Mouse (Mus musculus) MEL (cell line): ENCODE results near the gene Mia. TPM values are rescaled to one million over a fixed set of nuclear protein-coding genes. Genes with fewer than 3 reads are reported as not detected.

Experiments used
- DNase-seq: peaks from one replicate; pipeline ENCODE4 v3.0.0; 2011; ENCODE audit warnings: low read depth, low spot score
- H3K27ac ChIP-seq: 2 replicates; pipeline ENCODE4 v1.5.1; 2012; ENCODE audit warnings: low read depth, mild to moderate bottlenecking, control low read depth, low read length, moderate library complexity; ENCODE audit not compliant: control insufficient read depth
- H3K27me3 ChIP-seq, 2 experiments: fragments of 150-350 bp in 1 of 2; sonication (generic) in 1 of 2; 2 replicates each; pipeline ENCODE4 v1.6.1; 2012; ENCODE audit warnings: low read length in 2 of 2, mild to moderate bottlenecking in 2 of 2, improper control_type of control experiment in 1 of 2, moderate library complexity in 1 of 2; ENCODE audit not compliant: insufficient read depth in 2 of 2, control insufficient read depth in 1 of 2
- H3K36me3 ChIP-seq, 2 experiments: 2 replicates each; pipeline ENCODE4 v1.6.1; 2012 to 2014; ENCODE audit warnings: low read length in 2 of 2, improper control_type of control experiment in 1 of 2, inconsistent platforms in 1 of 2, mild to moderate bottlenecking in 1 of 2; ENCODE audit not compliant: insufficient read depth in 2 of 2, control insufficient read depth in 1 of 2
- H3K4me1 ChIP-seq, 2 experiments: fragments of 150-350 bp in 1 of 2; sonication (generic) in 1 of 2; 2 replicates each; pipeline ENCODE4 v1.6.1; 2012; ENCODE audit warnings: low read length in 2 of 2, improper control_type of control experiment in 1 of 2, mild to moderate bottlenecking in 1 of 2; ENCODE audit not compliant: insufficient read depth in 2 of 2, control insufficient read depth in 1 of 2
- H3K4me3 ChIP-seq, 2 experiments: fragments of 150-350 bp in 1 of 2; sonication (generic) in 1 of 2; 2 replicates each; pipeline ENCODE4 v1.5.1; 2012; ENCODE audit warnings: low read depth in 2 of 2, low read length in 2 of 2, mild to moderate bottlenecking in 2 of 2, moderate library complexity in 2 of 2, control low read depth in 1 of 2, improper control_type of control experiment in 1 of 2; ENCODE audit not compliant: control insufficient read depth in 1 of 2, insufficient read depth in 1 of 2
- H3K79me2 ChIP-seq: 2 replicates; pipeline ENCODE4 v1.6.1; 2012; ENCODE audit warnings: mild to moderate bottlenecking, low read length, moderate library complexity; ENCODE audit not compliant: control insufficient read depth, poor library complexity, insufficient read depth
- H3K9ac ChIP-seq: 2 replicates; pipeline ENCODE4 v1.6.1; 2012; ENCODE audit warnings: low read depth, mild to moderate bottlenecking, control low read depth, low read length, moderate library complexity; ENCODE audit not compliant: control insufficient read depth, poor library complexity, severe bottlenecking
- H3K9me3 ChIP-seq: fragments of 150-350 bp; sonication (generic); replicated peaks from 2 replicates; pipeline ENCODE4 v1.6.1; 2012; ENCODE audit warnings: mild to moderate bottlenecking, low read length, improper control_type of control experiment, moderate library complexity; ENCODE audit not compliant: insufficient read depth
- BHLHE40 ChIP-seq: IDR thresholded peaks from 2 replicates; pipeline ENCODE4 v1.6.1; 2012; ENCODE audit warnings: low read depth, mild to moderate bottlenecking, inconsistent platforms, low read length, improper control_type of control experiment, borderline replicate concordance
- CHD2 ChIP-seq: IDR thresholded peaks from 2 replicates; pipeline ENCODE4 v1.6.1; 2011; ENCODE audit warnings: low read length, improper control_type of control experiment
- E2F4 ChIP-seq: IDR thresholded peaks from 2 replicates; pipeline ENCODE4 v1.6.1; 2011; ENCODE audit warnings: low read depth, low read length, improper control_type of control experiment, borderline replicate concordance
- ETS1 ChIP-seq: IDR thresholded peaks from 2 replicates; pipeline ENCODE4 v1.6.1; 2012; ENCODE audit warnings: low read depth, mild to moderate bottlenecking, inconsistent platforms, low read length, improper control_type of control experiment, moderate library complexity
- KAT2A ChIP-seq: conservative IDR thresholded peaks from 2 replicates; pipeline ENCODE4 v1.6.1; 2012; ENCODE audit warnings: low read depth, low read length, improper control_type of control experiment, inconsistent platforms
- MAFK ChIP-seq: IDR thresholded peaks from 2 replicates; pipeline ENCODE4 v1.6.1; 2011; ENCODE audit warnings: low read depth, mild to moderate bottlenecking, low read length, improper control_type of control experiment, borderline replicate concordance
- MAX ChIP-seq: IDR thresholded peaks from 2 replicates; pipeline ENCODE4 v1.6.1; 2011; ENCODE audit warnings: low read length, improper control_type of control experiment
- MXI1 ChIP-seq: IDR thresholded peaks from 2 replicates; pipeline ENCODE4 v1.6.1; 2011; ENCODE audit warnings: mild to moderate bottlenecking, low read depth, low read length, improper control_type of control experiment
- NELFE ChIP-seq: IDR thresholded peaks from 2 replicates; pipeline ENCODE4 v1.6.1; 2011; ENCODE audit warnings: low read depth, low read length, improper control_type of control experiment
- NRF1 ChIP-seq: IDR thresholded peaks from 2 replicates; pipeline ENCODE4 v1.6.1; 2014; ENCODE audit warnings: low read depth, mild to moderate bottlenecking, inconsistent platforms, low read length, improper control_type of control experiment, moderate library complexity; ENCODE audit not compliant: poor library complexity, insufficient read depth, severe bottlenecking
- POLR2AphosphoS2 ChIP-seq: IDR thresholded peaks from 2 replicates; pipeline ENCODE4 v1.6.1; 2011; ENCODE audit warnings: low read length, improper control_type of control experiment
- RCOR1 ChIP-seq: IDR thresholded peaks from 2 replicates; pipeline ENCODE4 v1.6.1; 2012; ENCODE audit warnings: low read depth, mild to moderate bottlenecking, inconsistent platforms, low read length, improper control_type of control experiment
- SIN3A ChIP-seq: IDR thresholded peaks from 2 replicates; pipeline ENCODE4 v1.6.1; 2012; ENCODE audit warnings: low read length, improper control_type of control experiment, inconsistent platforms
- SMC3 ChIP-seq: IDR thresholded peaks from 2 replicates; pipeline ENCODE4 v1.6.1; 2011; ENCODE audit warnings: low read depth, low read length, improper control_type of control experiment
- TAL1 ChIP-seq: IDR thresholded peaks from 2 replicates; pipeline ENCODE4 v1.6.1; 2012; ENCODE audit warnings: mild to moderate bottlenecking, inconsistent platforms, low read length, moderate library complexity, mixed read lengths
- UBTF ChIP-seq: IDR thresholded peaks from 2 replicates; pipeline ENCODE4 v1.6.1; 2012; ENCODE audit warnings: low read depth, mild to moderate bottlenecking, inconsistent platforms, low read length, improper control_type of control experiment, moderate library complexity, borderline replicate concordance; ENCODE audit not compliant: insufficient read depth
- USF1 ChIP-seq: IDR thresholded peaks from 2 replicates; pipeline ENCODE4 v1.6.1; 2014; ENCODE audit warnings: low read depth, mild to moderate bottlenecking, inconsistent platforms, low read length, improper control_type of control experiment, moderate library complexity
- USF2 ChIP-seq, 2 experiments: IDR thresholded peaks; 2 replicates each; pipeline ENCODE4 v1.6.1; 2011 to 2012; ENCODE audit warnings: improper control_type of control experiment in 2 of 2, low read length in 2 of 2, borderline replicate concordance in 1 of 2, inconsistent platforms in 1 of 2, low read depth in 1 of 2, mild to moderate bottlenecking in 1 of 2; ENCODE audit not compliant: insufficient read depth in 1 of 2
- ZKSCAN1 ChIP-seq: IDR thresholded peaks from 2 replicates; pipeline ENCODE4 v1.6.1; 2012; ENCODE audit warnings: low read depth, mild to moderate bottlenecking, inconsistent platforms, low read length, improper control_type of control experiment, moderate library complexity
- ZMIZ1 ChIP-seq: IDR thresholded peaks from 2 replicates; pipeline ENCODE4 v1.6.1; 2012; ENCODE audit warnings: low read depth, mild to moderate bottlenecking, inconsistent platforms, low read length, improper control_type of control experiment, moderate library complexity
- ZNF384 ChIP-seq: IDR thresholded peaks from 2 replicates; pipeline ENCODE4 v1.6.1; 2012; ENCODE audit warnings: low read depth, mild to moderate bottlenecking, inconsistent platforms, low read length, improper control_type of control experiment
- polyA plus RNA-seq, 2 experiments: library from polyadenylated mRNA; stranded (reverse) in 1 of 2; unstranded in 1 of 2; fragments of >175 nt in 1 of 2; fragments of >200 nt in 1 of 2; gene quantifications; 2 replicates each; pipeline versions ENCODE4 v1.2.1 to v1.2.4; 2012; ENCODE audit warnings: low replicate concordance in 2 of 2, low read depth in 1 of 2; ENCODE audit not compliant: insufficient read length in 2 of 2, insufficient read depth in 1 of 2, missing spikeins in 1 of 2
- total RNA-seq: library from RNA; depleted of rRNA; stranded (reverse); fragments of 300-350 nt; gene quantifications from 2 replicates; pipeline ENCODE4 v1.2.3, GENCODE M21; 2012

Gene Mia
- total and polyA plus RNA-seq, 3 experiments: 2.1 to 2.8 TPM; not detected in 1

DNA sequence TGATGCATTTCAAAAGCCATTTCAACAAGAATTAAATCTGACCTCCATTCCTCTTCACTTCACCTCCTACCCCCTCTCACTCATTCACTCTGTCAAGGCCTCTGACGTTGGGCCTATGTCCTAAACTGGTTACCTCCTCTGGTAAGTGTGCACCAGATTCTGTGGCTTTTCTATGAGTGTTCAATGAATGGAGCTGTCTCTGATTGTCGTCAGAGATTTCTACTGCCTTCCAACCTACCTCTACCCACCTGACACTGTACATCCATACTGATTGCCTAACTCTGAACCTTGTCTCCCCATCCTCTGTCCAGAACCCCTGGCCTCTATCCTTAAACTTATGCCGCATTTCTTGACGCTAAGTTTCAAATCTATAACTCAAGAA, 3.0 kb downstream of the Mia start:
- Histone ChIP-seq H3K4me3 (peak overlapping the region; percentile 73 to 98), H3K4me1 (peaks cover 0 to 12% of the 10 kb centered on the region in 2 experiments; a peak in 3 of 4 replicates), H3K36me3 (peaks cover 0 to 6% of the 10 kb centered on the region in 2 experiments; a peak in 2 of 4 replicates), H3K9me3 (no peaks in the 10 kb centered on the region), H3K27me3 (no peaks in the 10 kb centered on the region), H3K79me2 (no peaks in the 10 kb centered on the region; the same call in 1 of the 2 replicates), H3K27ac (peak overlapping the region; percentile 20), H3K9ac (peak overlapping the region; percentile 42)
- TF ChIP-seq POLR2AphosphoS2 (no peak), UBTF (no peak), CHD2 (no peak), USF2 (IDR thresholded peaks at IDR 0.05; ENCODE audit: borderline replicate concordance in 1 of 2, insufficient read depth in 1 of 2, low read depth in 1 of 2, low read length in 2 of 2) (no peak), SIN3A (no peak), NELFE (no peak; the same call in 1 of the 2 replicates), BHLHE40 (no peak), MAX (no peak), ZNF384 (no peak), SMC3 (no peak), ZMIZ1 (no peak), RCOR1 (no peak), E2F4 (no peak), ETS1 (no peak), USF1 (no peak), MXI1 (no peak), ZKSCAN1 (no peak)
- no peak for DNase-seq

- Histone ChIP-seq H3K4me3 (no peak overlapping the region), H3K27ac (no peak overlapping the region), H3K4me1 (peaks cover 0 to 7% of the 10 kb centered on the region in 2 experiments; a peak in 2 of 4 replicates)
- no peak for DNase-seq
- TF ChIP-seq KAT2A: no peak
- no peak for TF ChIP-seq NRF1
- TF ChIP-seq MAFK: no peak
- TF ChIP-seq POLR2AphosphoS2: no peak
- no peak for TF ChIP-seq TAL1
- TF ChIP-seq, all 39 proteins: peak for 0
- H3K9me3 ChIP-seq: no peaks in the 10 kb centered on the region
- H3K36me3 ChIP-seq: peaks cover 0 to 3% of the 10 kb centered on the region in 2 experiments; a peak in 2 of 4 replicates
- H3K79me2 ChIP-seq: no peaks in the 10 kb centered on the region
- no peak overlapping the region for H3K9ac ChIP-seq
- no peaks in the 10 kb centered on the region for H3K27me3 ChIP-seq
These were observed 6.1 kb downstream of the Mia start for GRCm38 (mm10) chr7:27174896-27175295.
